ENCODE assay signal across 7 mouse cellular contexts in the genomic region with DNA sequence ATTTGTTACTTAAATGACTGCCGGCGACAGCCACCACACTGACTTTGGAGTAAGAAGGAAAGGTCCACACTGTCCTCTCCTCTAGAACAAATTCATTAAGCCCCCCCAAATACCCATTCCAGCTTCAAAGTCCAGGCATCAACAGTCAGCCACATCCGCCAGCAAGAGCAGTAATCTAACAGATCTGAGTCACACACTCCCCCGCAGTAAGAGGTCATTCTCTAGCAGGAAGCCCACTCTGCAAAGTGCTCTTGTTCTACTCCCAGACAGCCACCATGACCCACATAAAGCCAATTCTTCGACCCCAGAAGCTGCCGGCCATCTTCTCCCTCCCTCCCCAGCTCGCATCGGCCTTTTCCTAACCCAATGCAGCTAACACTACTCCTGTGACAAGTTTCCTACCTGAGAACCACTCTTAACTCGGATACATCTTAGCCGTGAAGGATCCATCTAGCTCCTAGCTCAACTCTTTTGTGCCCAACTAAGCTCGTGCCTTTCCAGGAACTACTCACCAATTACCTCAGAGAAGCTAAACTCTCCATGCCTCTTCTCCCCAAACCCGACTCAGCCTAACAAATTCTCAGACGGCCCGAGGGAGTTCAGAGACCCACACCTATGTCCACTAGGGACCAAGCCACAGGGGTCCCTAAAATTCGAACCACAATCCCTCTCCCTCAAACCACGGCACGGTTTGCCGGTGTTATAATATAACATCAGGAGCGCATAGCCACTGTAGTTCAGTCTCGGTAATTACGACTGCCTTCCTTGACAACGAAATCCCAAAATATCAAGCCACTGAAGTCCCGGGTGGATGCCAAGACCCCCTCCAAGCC. TPM values are rescaled to one million over a fixed set of nuclear protein-coding genes. Genes with fewer than 3 reads are reported as not detected.
DNase-seq lines count a peak whose midpoint lies in the region; ATAC-seq and TF ChIP-seq lines count a peak whose summit lies in the region.

No protein-coding gene starts in this region.

- peaks cover 55% of the 10 kb centered on the region for H3K79me2 ChIP-seq in macrophage (ENCODE audit: inconsistent target)

- 9% methylated on average over 23 of the region's 23 CpGs for WGBS in thymus, adult 2 months
- 8% methylated on average over 23 of the region's 23 CpGs for WGBS in forebrain, embryonic 10.5 days
- 6% methylated on average over 23 of the region's 23 CpGs for WGBS in intestine, embryonic 14.5 days
- 9% methylated on average over 23 of the region's 23 CpGs for WGBS in macrophage (ENCODE audit: missing documents)
- 5% methylated on average over 23 of the region's 23 CpGs for WGBS in stomach, embryonic 15.5 days

- no peaks in the 10 kb centered on the region for H3K27me3 ChIP-seq in thymus, adult 2 months (ENCODE audit: control insufficient read depth, insufficient read depth, low read length)
- H3K27me3 ChIP-seq in forebrain, embryonic 10.5 days (ENCODE audit: poor library complexity, severe bottlenecking): no peaks in the 10 kb centered on the region
- no peaks in the 10 kb centered on the region for H3K27me3 ChIP-seq in intestine, embryonic 14.5 days (replicated peaks; ENCODE audit: control insufficient read depth, insufficient read depth, low read length)
- H3K27me3 ChIP-seq in stomach, embryonic 15.5 days (replicated peaks): no peaks in the 10 kb centered on the region

- H3K4me2 ChIP-seq in intestine, embryonic 14.5 days (ENCODE audit: low read length): peak overlapping the region; percentile 77
- H3K4me2 ChIP-seq in stomach, embryonic 15.5 days: peak overlapping the region; percentile 70

- TF ChIP-seq POLR2A in thymus, adult 2 months (IDR thresholded peaks at IDR 0.05; ENCODE audit: control insufficient read depth, extremely low read depth, insufficient read depth, low read length, poor library complexity): no peak

- no peaks in the 10 kb centered on the region for H3K9me3 ChIP-seq in forebrain, embryonic 10.5 days
- no peaks in the 10 kb centered on the region for H3K9me3 ChIP-seq in intestine, embryonic 14.5 days (ENCODE audit: control insufficient read depth, low read length)
- H3K9me3 ChIP-seq in stomach, embryonic 15.5 days: no peaks in the 10 kb centered on the region

- no peak for TF ChIP-seq CTCF in thymus, adult 2 months (IDR thresholded peaks at IDR 0.05; ENCODE audit: borderline replicate concordance, control insufficient read depth, extremely low read depth, insufficient read depth, low read length, poor library complexity)

- H3K4me3 ChIP-seq in thymus, adult 2 months (ENCODE audit: control insufficient read depth, insufficient read depth, low read length): peak overlapping the region; percentile 92
- H3K4me3 ChIP-seq in forebrain, embryonic 10.5 days: peak overlapping the region; percentile 88
- H3K4me3 ChIP-seq in intestine, embryonic 14.5 days (ENCODE audit: low read depth, low read length): peak overlapping the region; percentile 96
- H3K4me3 ChIP-seq in macrophage (ENCODE audit: inconsistent target): peak overlapping the region; percentile 81
- H3K4me3 ChIP-seq in stomach, embryonic 15.5 days (replicated peaks): peak overlapping the region; percentile 86

- H3K36me3 ChIP-seq in thymus, adult 2 months (ENCODE audit: control insufficient read depth, insufficient read depth, low read length): no peaks in the 10 kb centered on the region
- no peaks in the 10 kb centered on the region for H3K36me3 ChIP-seq in forebrain, embryonic 10.5 days (replicated peaks)
- no peaks in the 10 kb centered on the region for H3K36me3 ChIP-seq in intestine, embryonic 14.5 days (ENCODE audit: control insufficient read depth, insufficient read depth, low read length)
- no peaks in the 10 kb centered on the region for H3K36me3 ChIP-seq in macrophage (ENCODE audit: inconsistent target)
- no peaks in the 10 kb centered on the region for H3K36me3 ChIP-seq in stomach, embryonic 15.5 days

- DNase-seq in thymus, adult 2 months: peak; percentile 3
- DNase-seq in thymus, adult 18-20 months: no peak
- DNase-seq in forebrain, embryonic 10.5 days (ENCODE audit: extremely low spot score, low spot score): peak; percentile 22
- DNase-seq in intestine, embryonic 14.5 days (ENCODE audit: low spot score): no peak

- peaks cover 9% of the 10 kb centered on the region for H3K4me1 ChIP-seq in thymus, adult 2 months (replicated peaks; ENCODE audit: control insufficient read depth, insufficient read depth, low read length)
- H3K4me1 ChIP-seq in forebrain, embryonic 10.5 days: peaks cover 19% of the 10 kb centered on the region
- peaks cover 12% of the 10 kb centered on the region; the same call in 1 of the 2 replicates for H3K4me1 ChIP-seq in intestine, embryonic 14.5 days (replicated peaks; ENCODE audit: control insufficient read depth, insufficient read depth, low read length)
- peaks cover 5% of the 10 kb centered on the region; the same call in 1 of the 2 replicates for H3K4me1 ChIP-seq in stomach, embryonic 15.5 days

- ATAC-seq in activated CD4-positive, CD25-positive, alpha-beta regulatory T cell, adult 4 months: peak; percentile 61
- ATAC-seq in intestine, embryonic 14.5 days (replicated peaks; ENCODE audit: low FRiP score, low TSS enrichment, low read depth): peak; percentile 7
- no peak for ATAC-seq in stomach, embryonic 15.5 days (ENCODE audit: insufficient read depth, low FRiP score, low read depth)

- H3K9ac ChIP-seq in intestine, embryonic 14.5 days (ENCODE audit: low read length): peak overlapping the region; percentile 99
- peak overlapping the region; percentile 97 for H3K9ac ChIP-seq in stomach, embryonic 15.5 days

- H3K27ac ChIP-seq in thymus, adult 2 months (ENCODE audit: control insufficient read depth, insufficient read depth, low read length): no peak overlapping the region
- peak overlapping the region; percentile 98 for H3K27ac ChIP-seq in forebrain, embryonic 10.5 days
- peak overlapping the region; percentile 90 for H3K27ac ChIP-seq in intestine, embryonic 14.5 days (ENCODE audit: low read depth)
- H3K27ac ChIP-seq in macrophage: 0 out of 2 replicates have a peak overlapping the region, but pooled peaks have one; percentile 5
- H3K27ac ChIP-seq in stomach, embryonic 15.5 days: peak overlapping the region; percentile 83

RNA-seq across cellular contexts. Expression of a gene that starts 0.8 kb away (rescaled TPM):
- polyA plus RNA-seq in thymus, adult 2 months (2012; rRNA removed): 53.0 and 78.2 TPM in 2 replicates
- 1 to 10 TPM; 3.4 to 3.7 TPM for polyA plus RNA-seq in activated CD4-positive, CD25-positive, alpha-beta regulatory T cell, adult 4 months (2017; shearing (Covaris generic))
- polyA plus RNA-seq in forebrain, embryonic 10.5 days (2016; fragmentation: Nextera tagmentation; extraction: Ambion mirVana): 9.2 and 9.8 TPM in 2 replicates
- 4.7 and 5.5 TPM in 2 replicates for polyA plus RNA-seq in intestine, embryonic 14.5 days (2014; fragmentation: Nextera tagmentation; extraction: Ambion mirVana)
- total RNA-seq in macrophage (2018; cell fraction: chromatin; rRNA removed): 10 to 100 TPM; 24.0 to 58.3 (median 38.7) TPM
- 10 to 100 TPM in 22 of 26 experiments, 1 to 10 TPM in 4; 9.6 to 13.6 (median 12.4) TPM for total RNA-seq in macrophage (2018; cell fraction: cytosol; rRNA removed)
- 10 to 100 TPM; 15.1 to 33.3 (median 23.9) TPM for total RNA-seq in macrophage (2018; cell fraction: nucleus; rRNA removed)
- 6.4 to 8.3 TPM (median 7.9 TPM) in 3 replicates for polyA plus RNA-seq in macrophage (2018)
- polyA plus RNA-seq in stomach, embryonic 15.5 days (2015; fragmentation: Nextera tagmentation; extraction: Ambion mirVana): 5.8 and 6.2 TPM in 2 replicates

RNA-seq across cellular contexts. Expression of a gene that starts 33.5 kb away (rescaled TPM):
- polyA plus RNA-seq in thymus, adult 2 months (2012; rRNA removed): 26.1 and 27.0 TPM in 2 replicates
- 10 to 100 TPM; 19.8 to 20.4 TPM for polyA plus RNA-seq in activated CD4-positive, CD25-positive, alpha-beta regulatory T cell, adult 4 months (2017; shearing (Covaris generic))
- 33.4 and 37.1 TPM in 2 replicates for polyA plus RNA-seq in forebrain, embryonic 10.5 days (2016; fragmentation: Nextera tagmentation; extraction: Ambion mirVana)
- polyA plus RNA-seq in intestine, embryonic 14.5 days (2014; fragmentation: Nextera tagmentation; extraction: Ambion mirVana): 24.1 and 30.5 TPM in 2 replicates
- total RNA-seq in macrophage (2018; cell fraction: chromatin; rRNA removed): 10 to 100 TPM; 10.9 to 34.7 (median 20.3) TPM
- total RNA-seq in macrophage (2018; cell fraction: cytosol; rRNA removed): 10 to 100 TPM in 9 of 26 experiments, 1 to 10 TPM in 17; 4.8 to 12.2 (median 9.2) TPM
- total RNA-seq in macrophage (2018; cell fraction: nucleus; rRNA removed): 10 to 100 TPM in 21 of 26 experiments, 1 to 10 TPM in 5; 8.3 to 36.5 (median 16.5) TPM
- 5.4 to 7.9 TPM (median 7.7 TPM) in 3 replicates for polyA plus RNA-seq in macrophage (2018)
- 15.9 and 21.6 TPM in 2 replicates for polyA plus RNA-seq in stomach, embryonic 15.5 days (2015; fragmentation: Nextera tagmentation; extraction: Ambion mirVana)

Comparison
In these comparisons a context has a peak if more than half of its experiments do, and no peak if none do; other contexts are left out.
1. DNase-seq: peak in thymus, adult 2 months (single experiment) and forebrain, embryonic 10.5 days (single experiment); none in thymus, adult 18-20 months (0 of 2) and intestine, embryonic 14.5 days (single experiment).
2. Peak in every context shown above with its lines, with median percentiles within 50 percentile points of each other: H3K4me3 ChIP-seq.